Mouse (Mus musculus): Measurements from ENCODE around the gene Hnrnpul2.
"Not testable (repeated sequence)": the region's sequence is repeated elsewhere in the genome, so short reads cannot be mapped to it uniquely, and the experiment has no call there.

The Hnrnpul2 gene

GRCm38 (mm10) chr19:8853117-8853516, 33.3 kb downstream of the Hnrnpul2 start:
- no peak for DNase-seq

DNA sequence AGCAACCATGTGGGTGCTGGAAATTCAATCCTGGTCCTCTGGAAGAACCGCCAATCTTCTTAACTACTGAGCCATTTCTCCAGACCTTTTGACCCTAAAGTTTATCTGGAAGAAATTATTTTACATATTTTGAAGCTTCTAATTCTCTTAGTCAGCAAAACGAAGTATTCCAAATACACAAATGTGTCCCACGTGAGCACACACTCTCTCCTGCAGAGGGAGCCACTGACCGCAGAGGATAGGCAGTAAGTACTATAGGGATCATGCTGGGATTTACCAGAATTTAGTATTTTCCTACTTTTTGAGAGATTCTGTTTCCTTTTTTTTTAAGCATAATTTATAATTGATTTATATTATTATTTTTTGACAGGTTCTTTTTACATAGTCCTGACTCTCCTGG, 37.9 kb downstream of the Hnrnpul2 start:
- no peak for DNase-seq

DNA sequence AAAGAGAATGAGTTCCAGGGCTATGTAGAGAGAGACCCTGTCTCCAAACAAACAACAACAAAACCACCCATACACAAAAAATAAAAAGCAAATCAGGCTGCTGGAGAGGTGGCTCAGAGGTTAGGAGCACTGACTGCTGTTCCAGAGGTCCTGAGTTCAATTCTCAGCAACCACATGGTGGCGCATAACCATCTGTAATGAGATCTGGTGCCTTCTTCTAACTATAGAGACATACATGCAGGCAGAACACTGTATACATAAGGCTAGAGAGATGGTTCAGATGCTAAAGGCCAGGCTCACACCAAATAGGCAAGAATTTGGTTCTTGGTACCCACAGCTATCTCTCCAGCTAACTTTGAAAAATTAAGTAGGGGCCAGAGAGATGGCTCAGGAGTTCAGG, 39.2 kb downstream of the Hnrnpul2 start:
- no peak for DNase-seq

DNA sequence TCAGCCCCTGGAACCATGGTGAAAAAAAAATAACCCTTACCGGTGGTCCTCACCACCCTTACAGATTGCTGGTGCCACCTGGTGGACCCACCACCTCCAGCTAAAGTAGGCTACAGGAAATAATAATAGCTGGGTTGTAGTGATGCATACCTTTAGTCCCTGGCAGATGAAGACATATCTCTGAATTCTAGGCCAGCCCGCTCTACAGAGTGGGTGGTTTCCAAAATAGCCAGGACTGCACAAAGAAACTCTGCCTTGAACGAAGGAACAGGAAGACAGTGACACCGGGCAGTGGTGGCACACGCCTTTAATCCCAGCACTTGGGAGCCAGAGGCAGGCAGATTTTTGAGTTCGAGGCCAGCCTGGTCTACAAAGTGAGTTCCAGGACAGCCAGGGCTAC, 44.5 kb downstream of the Hnrnpul2 start:
- DNase-seq = no peak

GRCm38 (mm10) chr19:8870381-8870780, 50.6 kb downstream of the Hnrnpul2 start:
- DNase-seq = not testable (repeated sequence)

DNA sequence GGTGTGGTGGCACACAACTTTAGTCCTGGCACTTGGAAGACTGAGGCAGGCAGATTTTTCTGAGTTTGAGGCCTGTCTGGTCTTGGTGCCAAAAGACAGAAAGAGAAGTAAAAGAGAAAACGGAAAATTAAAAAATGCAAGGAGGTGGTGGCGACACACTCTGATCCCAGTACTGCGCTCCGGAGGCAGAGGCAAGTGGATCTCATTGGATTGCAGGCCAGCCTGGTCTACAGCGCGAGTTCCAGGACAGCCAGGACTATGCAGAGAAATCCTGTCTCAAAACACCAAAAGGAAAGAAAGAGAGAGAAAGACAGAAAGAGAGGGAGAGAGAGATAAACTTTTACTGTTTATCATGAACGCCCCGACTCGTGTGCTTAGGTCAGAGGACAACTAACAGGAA, 51.0 kb downstream of the Hnrnpul2 start:
- DNase-seq = no peak

DNA sequence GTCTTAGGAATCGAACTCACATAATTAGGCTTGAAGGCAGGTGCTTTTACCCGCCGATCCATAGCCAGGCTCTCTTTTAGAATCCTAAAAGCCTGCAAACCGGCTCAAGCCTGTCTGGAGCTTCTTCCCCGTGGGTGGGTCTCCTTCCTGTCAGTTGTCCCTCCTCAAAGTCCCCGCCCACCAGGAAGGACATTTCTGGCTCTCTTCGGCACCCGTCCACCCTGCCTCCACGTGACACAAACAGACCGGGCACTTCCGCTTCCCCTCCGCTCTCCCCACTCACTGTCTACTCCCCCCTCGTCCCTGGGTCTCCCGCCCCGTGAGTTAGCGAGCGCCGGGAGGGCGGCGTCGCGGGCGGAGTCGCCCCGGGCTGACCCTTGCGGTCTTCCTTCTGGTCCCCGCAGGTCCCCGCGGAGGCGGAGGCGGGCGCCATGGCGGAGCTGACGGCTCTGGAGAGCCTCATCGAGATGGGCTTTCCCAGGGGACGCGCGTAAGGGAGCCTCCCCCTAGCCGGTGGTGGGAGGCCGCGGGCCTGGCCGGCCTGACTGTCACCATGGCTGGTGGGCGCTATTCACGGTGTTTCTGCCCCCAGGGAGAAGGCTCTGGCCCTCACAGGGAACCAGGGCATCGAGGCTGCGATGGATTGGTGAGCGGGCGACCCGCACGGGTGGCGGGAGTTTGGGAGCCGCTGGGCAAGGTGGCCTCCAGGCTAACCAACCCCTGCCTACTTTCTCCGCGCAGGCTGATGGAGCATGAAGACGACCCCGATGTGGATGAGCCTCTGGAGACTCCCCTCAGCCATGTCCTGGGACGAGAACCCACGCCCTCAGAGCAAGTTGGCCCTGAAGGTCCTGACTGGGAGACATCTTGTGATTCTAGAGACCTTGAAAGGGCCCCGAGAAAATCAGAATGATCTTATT, 51.7 kb downstream of the Hnrnpul2 start, which contains the start of gene Ubxn1:
Ubxn1 (plus strand) TSS at position 230 of the 920 bp plus-strand sequence.
- peak; percentile 98 for DNase-seq

GRCm38 (mm10) chr19:8872266-8872840, 52.5 kb downstream of the Hnrnpul2 start:
- no peak for DNase-seq

- DNase-seq = no peak
Measured at GRCm38 (mm10) chr19:8875031-8875430, 55.2 kb downstream of the Hnrnpul2 start.

- DNase-seq = peak; percentile 91
Measured at GRCm38 (mm10) chr19:8880311-8881033, 60.7 kb downstream of the Hnrnpul2 start, which contains the start of gene Uqcc3. TSS of gene Uqcc3 (minus strand) at chr19:8880923.

GRCm38 (mm10) chr19:8881034-8881392, 61.2 kb downstream of the Hnrnpul2 start:
- DNase-seq = no peak

DNA sequence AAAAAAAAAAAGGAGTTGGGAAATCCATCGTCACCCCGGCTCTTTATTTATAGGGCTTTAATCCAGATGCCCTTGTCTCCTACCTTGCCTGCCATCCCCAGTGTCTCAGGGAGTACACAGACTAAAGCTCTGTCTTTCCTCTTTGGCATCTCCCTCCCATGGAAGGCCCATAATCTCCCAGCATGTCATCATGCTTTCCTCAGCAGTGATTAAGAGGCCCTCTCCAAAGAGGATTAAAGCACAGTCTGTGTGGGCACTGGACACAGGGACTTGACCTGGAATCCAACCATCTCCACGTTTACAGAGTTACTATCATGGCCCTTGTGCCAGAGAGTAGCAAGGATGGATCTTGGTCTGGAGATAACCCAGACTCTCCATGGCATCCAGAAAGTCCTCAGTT, 63.8 kb downstream of the Hnrnpul2 start, which contains the start of the genes Lbhd1 and Gm49403:
Lbhd1 (plus strand) TSS at position 117 of the 400 bp plus-strand sequence.
Gm49403 (plus strand) TSS at position 315 of the 400 bp plus-strand sequence.
- DNase-seq = no peak
